Mouse (Mus musculus) hindlimb bud, embryonic 11.5 days (tissue): ENCODE data around the gene Nr0b2.

Experiments
- DNase-seq: peaks from one replicate; pipeline ENCODE4 v3.0.0-alpha.2; 2012; ENCODE audit warnings: low read depth, low spot score; ENCODE audit errors: extremely low spot score

Gene Nr0b2

GRCm38 (mm10) chr4:133604856-133605255 is 51.7 kb downstream of the Nr0b2 start:
- DNase-seq = no peak

- DNase-seq = no peak
These were observed 52.2 kb downstream of the Nr0b2 start for GRCm38 (mm10) chr4:133605330-133605729.
